ENCODE assay signal across 35 mouse cellular contexts in genomic region chr16:12785828-12786227, GRCm38 (mm10).
"Had no signal": no experiment of that assay in that cellular context is flagged by ENCODE, and none has a peak within 500 bp of the region (broad histone marks: within the 10 kb centered on the region; RNA-seq: fewer than 3 reads in every experiment).

No protein-coding gene starts in this region.

- H3K4me2 ChIP-seq: heart, embryonic 11.5 days; heart, embryonic 12.5 days; heart, embryonic 13.5 days; heart, embryonic 15.5 days; hindbrain, embryonic 12.5 days; hindbrain, embryonic 13.5 days; hindbrain, embryonic 14.5 days; hindbrain, embryonic 15.5 days; intestine, embryonic 15.5 days; kidney, embryonic 15.5 days had no signal

- H3K36me3 ChIP-seq: heart, embryonic 10.5 days; heart, embryonic 12.5 days; heart, embryonic 13.5 days; heart, embryonic 15.5 days; hindbrain, embryonic 10.5 days; hindbrain, embryonic 12.5 days; hindbrain, embryonic 13.5 days; hindbrain, embryonic 15.5 days; intestine, embryonic 15.5 days; kidney, embryonic 15.5 days had no signal

- DNase-seq: heart, postnatal 10 days; heart, postnatal 14 days; heart, postnatal 36 days; heart, postnatal 4 days; kidney, adult 11 months; kidney, adult 18-20 months; kidney, adult 2 months; kidney, adult 8-10 months; kidney, adult 9 months; kidney, postnatal 10 days; kidney, postnatal 14 days; kidney, postnatal 25 days; kidney, postnatal 36 days; kidney, postnatal 4 days; layer of hippocampus, adult 9-11 months; layer of hippocampus, postnatal 36 days had no signal

- H3K9me3 ChIP-seq: heart, embryonic 10.5 days; heart, embryonic 12.5 days; heart, embryonic 13.5 days; heart, embryonic 15.5 days; hindbrain, embryonic 12.5 days; hindbrain, embryonic 15.5 days; intestine, embryonic 15.5 days; kidney, embryonic 15.5 days had no signal

- H3K4me3 ChIP-seq: heart, embryonic 10.5 days; heart, embryonic 12.5 days; heart, embryonic 13.5 days; heart, embryonic 15.5 days; hindbrain, embryonic 10.5 days; hindbrain, embryonic 12.5 days; hindbrain, embryonic 13.5 days; hindbrain, embryonic 15.5 days; intestine, embryonic 15.5 days; kidney, embryonic 15.5 days; layer of hippocampus, adult 2 months had no signal

- ATAC-seq: hindbrain, embryonic 16.5 days; hindbrain, postnatal 0 days; inflammation-experienced regulatory T-cells, adult 6 months; intestine, embryonic 15.5 days; intestine, embryonic 16.5 days; intestine, postnatal 0 days had no signal

- H3K9ac ChIP-seq: heart, embryonic 12.5 days; heart, embryonic 13.5 days; heart, embryonic 15.5 days; hindbrain, embryonic 12.5 days; hindbrain, embryonic 13.5 days; hindbrain, embryonic 14.5 days; hindbrain, embryonic 15.5 days; intestine, embryonic 15.5 days; kidney, embryonic 15.5 days had no signal

- H3K27me3 ChIP-seq: heart, embryonic 12.5 days; heart, embryonic 13.5 days; heart, embryonic 15.5 days; hindbrain, embryonic 12.5 days; hindbrain, embryonic 13.5 days; hindbrain, embryonic 15.5 days; intestine, embryonic 15.5 days; kidney, embryonic 15.5 days had no signal

- H3K4me1 ChIP-seq: heart, embryonic 10.5 days; heart, embryonic 12.5 days; heart, embryonic 15.5 days; hindbrain, embryonic 10.5 days; hindbrain, embryonic 12.5 days; hindbrain, embryonic 13.5 days; hindbrain, embryonic 15.5 days; intestine, embryonic 15.5 days; kidney, embryonic 15.5 days had no signal

- H3K27ac ChIP-seq: heart, embryonic 10.5 days; heart, embryonic 13.5 days; heart, embryonic 15.5 days; hindbrain, embryonic 10.5 days; hindbrain, embryonic 12.5 days; hindbrain, embryonic 13.5 days; hindbrain, embryonic 14.5 days; hindbrain, embryonic 15.5 days; hindbrain, postnatal 0 days; intestine, embryonic 15.5 days; kidney, embryonic 15.5 days; kidney, postnatal 0 days; layer of hippocampus, adult 2 months had no signal
